Mouse (Mus musculus) liver, postnatal 0 days (tissue): ENCODE results near the gene Cdk6. TPM values are rescaled to one million over a fixed set of nuclear protein-coding genes. Genes with fewer than 3 reads are reported as not detected.

Source experiments
- ATAC-seq: fragments of 200-750 bp; cut with Nextera tagmentation; 2 replicates; pipeline ENCODE4 v1.8.0; 2017; ENCODE audit warnings: mild to moderate bottlenecking, moderate library complexity
- DNase-seq: peaks from one replicate; pipeline ENCODE4 v3.0.0-alpha.2; 2016
- H3K27ac ChIP-seq: fragments of 300-500 bp; sonication (generic); 2 replicates; pipeline ENCODE4 v1.5.1; 2014; ENCODE audit warnings: antibody characterized with exemption, moderate library complexity, mild to moderate bottlenecking, low read depth
- H3K27me3 ChIP-seq: fragments of 300-500 bp; sonication (generic); 2 replicates; pipeline ENCODE4 v1.6.1; 2014; ENCODE audit warnings: low read length, control low read depth, mixed read lengths; ENCODE audit not compliant: insufficient read depth
- H3K36me3 ChIP-seq: fragments of 300-500 bp; sonication (generic); replicated peaks from 2 replicates; pipeline ENCODE4 v1.6.1; 2014; ENCODE audit warnings: mild to moderate bottlenecking, control low read depth, low read length, moderate library complexity, mixed read lengths; ENCODE audit not compliant: insufficient read depth
- H3K4me1 ChIP-seq: fragments of 300-500 bp; sonication (generic); 2 replicates; pipeline ENCODE4 v1.6.1; 2014; ENCODE audit warnings: antibody characterized with exemption, mild to moderate bottlenecking, control low read depth; ENCODE audit not compliant: insufficient read depth
- H3K4me2 ChIP-seq: fragments of 300-500 bp; sonication (generic); 2 replicates; pipeline ENCODE4 v1.6.1; 2014; ENCODE audit warnings: low read depth, mild to moderate bottlenecking, low read length, moderate library complexity, mixed read lengths
- H3K4me3 ChIP-seq: fragments of 300-500 bp; sonication (generic); 2 replicates; pipeline ENCODE4 v1.5.1; 2014; ENCODE audit warnings: low read depth, low read length
- H3K9ac ChIP-seq: fragments of 300-500 bp; sonication (generic); replicated peaks from 2 replicates; pipeline ENCODE4 v1.6.1; 2014; ENCODE audit warnings: mild to moderate bottlenecking, moderate library complexity
- H3K9me3 ChIP-seq: fragments of 300-500 bp; sonication (generic); 2 replicates; pipeline ENCODE4 v1.6.1; 2016; ENCODE audit warnings: mild to moderate bottlenecking, control low read depth, low read length, mixed read lengths
- CTCF ChIP-seq: sonication (generic); IDR thresholded peaks from 2 replicates; pipeline ENCODE4 v1.5.1; 2016; ENCODE audit warnings: antibody characterized with exemption, low read depth
- EP300 ChIP-seq: IDR thresholded peaks from 2 replicates; pipeline ENCODE4 v1.6.1; 2016; ENCODE audit warnings: antibody characterized with exemption, low read depth, mild to moderate bottlenecking
- WGBS: fragments of 180-500 bp; shearing (Covaris S2); extraction: QIAGEN DNeasy Blood & Tissue Kit; methylation state at CpG from one replicate; pipeline ENCODE4 v1.1.7; 2014; ENCODE audit not compliant: insufficient replicate concordance; 5-methylcytosine and 5-hydroxymethylcytosine counted together
- polyA plus RNA-seq: library from polyadenylated mRNA; unstranded; fragments of >200 nt; fragmentation: Nextera tagmentation; extraction: Ambion mirVana; gene quantifications from 2 replicates; pipeline ENCODE4 v1.2.1, GENCODE M21; 2015

Cdk6 gene
- polyA plus RNA-seq, 1 experiment from 2014 or later = 17.3 TPM

GRCm38 (mm10) chr5:3381795-3382194, 40.5 kb downstream of the Cdk6 start:
- H3K9ac ChIP-seq = no peak overlapping the region
- peak overlapping the region; percentile 34 for H3K4me2 ChIP-seq
- peak; percentile 44; the same call in 1 of the 2 replicates for ATAC-seq
- TF ChIP-seq EP300 (no peak), CTCF (no peak)
- H3K4me1 ChIP-seq = peaks cover 46% of the 10 kb centered on the region
- H3K4me3 ChIP-seq = no peak overlapping the region
- no peaks in the 10 kb centered on the region for H3K27me3 ChIP-seq
- 41% methylated on average over 8 of the region's 8 CpGs for WGBS
- H3K36me3 ChIP-seq = no peaks in the 10 kb centered on the region
- no peaks in the 10 kb centered on the region for H3K9me3 ChIP-seq
- peak overlapping the region; percentile 73 for H3K27ac ChIP-seq
- DNase-seq = no peak

GRCm38 (mm10) chr5:3382343-3383040, 41.2 kb downstream of the Cdk6 start:
- ATAC-seq (no peak), DNase-seq (no peak)
- H3K27me3 ChIP-seq = no peaks in the 10 kb centered on the region
- H3K36me3 ChIP-seq = no peaks in the 10 kb centered on the region
- peak overlapping the region; percentile 73 for H3K27ac ChIP-seq
- WGBS = 49% methylated on average over 13 of the region's 13 CpGs
- peak overlapping the region; percentile 34 for H3K4me2 ChIP-seq
- TF ChIP-seq EP300 = no peak
- no peak for TF ChIP-seq CTCF
- H3K4me3 ChIP-seq = no peak overlapping the region
- H3K4me1 ChIP-seq = peaks cover 50% of the 10 kb centered on the region
- H3K9ac ChIP-seq = no peak overlapping the region
- H3K9me3 ChIP-seq = no peaks in the 10 kb centered on the region

GRCm38 (mm10) chr5:3383547-3383946, 42.3 kb downstream of the Cdk6 start:
- TF ChIP-seq CTCF = no peak
- TF ChIP-seq EP300 = no peak
- H3K9me3 ChIP-seq = no peaks in the 10 kb centered on the region
- no peaks in the 10 kb centered on the region for H3K27me3 ChIP-seq
- no peak overlapping the region for H3K4me3 ChIP-seq
- peaks cover 50% of the 10 kb centered on the region for H3K4me1 ChIP-seq
- H3K4me2 ChIP-seq = no peak overlapping the region
- DNase-seq (no peak), ATAC-seq (no peak)
- no peaks in the 10 kb centered on the region for H3K36me3 ChIP-seq
- 65% methylated on average over 3 of the region's 3 CpGs for WGBS
- 0 out of 2 replicates have a peak overlapping the region, but pooled peaks have one; percentile 73 for H3K27ac ChIP-seq
- no peak overlapping the region for H3K9ac ChIP-seq

- no peak for TF ChIP-seq CTCF
- no peak for TF ChIP-seq EP300
- 66% methylated on average over 1 of the region's 1 CpGs for WGBS
- Histone ChIP-seq H3K27ac (no peak overlapping the region), H3K27me3 (no peaks in the 10 kb centered on the region), H3K9me3 (no peaks in the 10 kb centered on the region), H3K36me3 (no peaks in the 10 kb centered on the region), H3K9ac (no peak overlapping the region), H3K4me2 (no peak overlapping the region), H3K4me1 (peaks cover 47% of the 10 kb centered on the region), H3K4me3 (no peak overlapping the region)
- ATAC-seq = no peak
- no peak for DNase-seq
Observed at GRCm38 (mm10) chr5:3385078-3385477, 43.8 kb downstream of the Cdk6 start.

- Histone ChIP-seq H3K27me3 (no peaks in the 10 kb centered on the region), H3K9ac (no peak overlapping the region), H3K27ac (peak overlapping the region; percentile 69), H3K4me1 (peaks cover 38% of the 10 kb centered on the region), H3K4me3 (no peak overlapping the region), H3K9me3 (no peaks in the 10 kb centered on the region), H3K36me3 (0 out of 2 replicates have a peak, but pooled peaks cover 3% of the 10 kb centered on the region), H3K4me2 (peak overlapping the region; percentile 43)
- no peak; the same call in 1 of the 2 replicates for ATAC-seq
- WGBS = 55% methylated on average over 7 of the region's 7 CpGs
- no peak for TF ChIP-seq EP300
- DNase-seq = no peak
Observed at GRCm38 (mm10) chr5:3386021-3386730, 44.9 kb downstream of the Cdk6 start.

GRCm38 (mm10) chr5:3386731-3387087, 45.4 kb downstream of the Cdk6 start:
- peak; percentile 27; the same call in 1 of the 2 replicates for ATAC-seq
- WGBS = 48% methylated on average over 4 of the region's 4 CpGs

More at GRCm38 (mm10) chr5:3386731-3387087, 45.4 kb downstream of the Cdk6 start:
- no peak for TF ChIP-seq EP300
- no peak for TF ChIP-seq CTCF
- H3K9ac ChIP-seq = no peak overlapping the region
- H3K27ac ChIP-seq = peak overlapping the region; percentile 69
- no peak for DNase-seq
- no peaks in the 10 kb centered on the region for H3K27me3 ChIP-seq
- H3K4me2 ChIP-seq = peak overlapping the region; percentile 43
- 0 out of 2 replicates have a peak, but pooled peaks cover 3% of the 10 kb centered on the region for H3K36me3 ChIP-seq
- no peaks in the 10 kb centered on the region for H3K9me3 ChIP-seq
- H3K4me3 ChIP-seq = no peak overlapping the region
- H3K4me1 ChIP-seq = peaks cover 33% of the 10 kb centered on the region
